Mouse (Mus musculus): ENCODE measurements around the gene Rasl12. TPM values are rescaled to one million over a fixed set of nuclear protein-coding genes. Genes with fewer than 3 reads are reported as not detected.

The Rasl12 gene
- polyA plus RNA-seq, 1 experiment: 6.6 TPM

GRCm38 (mm10) chr9:65408871-65409295 lies 10.6 kb downstream of the Rasl12 start:
- no peak overlapping the region; the same call in 1 of the 2 replicates for H3K27ac ChIP-seq (ENCODE audit: control insufficient read depth, insufficient read depth, low read depth, low read length)
- no peaks in the 10 kb centered on the region for H3K36me3 ChIP-seq (ENCODE audit: control insufficient read depth, insufficient read depth, low read length)
- H3K4me3 ChIP-seq (ENCODE audit: control insufficient read depth, low read depth, low read length): no peak overlapping the region
- no peaks in the 10 kb centered on the region for H3K27me3 ChIP-seq (ENCODE audit: control insufficient read depth, insufficient read depth, low read length)
- peaks cover 4% of the 10 kb centered on the region for H3K4me1 ChIP-seq (ENCODE audit: control insufficient read depth, insufficient read depth, low read length)
- TF ChIP-seq CTCF (IDR thresholded peaks at IDR 0.05; ENCODE audit: control insufficient read depth, insufficient read depth, insufficient replicate concordance, low read depth, low read length) (no peak), POLR2A (IDR thresholded peaks at IDR 0.05; ENCODE audit: control insufficient read depth, low read depth, low read length) (no peak)

GRCm38 (mm10) chr9:65410378-65410777 lies 12.1 kb downstream of the Rasl12 start:
- Histone ChIP-seq H3K27me3 (ENCODE audit: control insufficient read depth, insufficient read depth, low read length) (no peaks in the 10 kb centered on the region), H3K4me3 (ENCODE audit: control insufficient read depth, low read depth, low read length) (no peak overlapping the region), H3K4me1 (ENCODE audit: control insufficient read depth, insufficient read depth, low read length) (peaks cover 2% of the 10 kb centered on the region; the same call in 1 of the 2 replicates), H3K36me3 (ENCODE audit: control insufficient read depth, insufficient read depth, low read length) (no peaks in the 10 kb centered on the region), H3K27ac (ENCODE audit: control insufficient read depth, insufficient read depth, low read depth, low read length) (no peak overlapping the region)
- TF ChIP-seq CTCF (IDR thresholded peaks at IDR 0.05; ENCODE audit: control insufficient read depth, insufficient read depth, insufficient replicate concordance, low read depth, low read length) (no peak), POLR2A (IDR thresholded peaks at IDR 0.05; ENCODE audit: control insufficient read depth, low read depth, low read length) (no peak)

DNA sequence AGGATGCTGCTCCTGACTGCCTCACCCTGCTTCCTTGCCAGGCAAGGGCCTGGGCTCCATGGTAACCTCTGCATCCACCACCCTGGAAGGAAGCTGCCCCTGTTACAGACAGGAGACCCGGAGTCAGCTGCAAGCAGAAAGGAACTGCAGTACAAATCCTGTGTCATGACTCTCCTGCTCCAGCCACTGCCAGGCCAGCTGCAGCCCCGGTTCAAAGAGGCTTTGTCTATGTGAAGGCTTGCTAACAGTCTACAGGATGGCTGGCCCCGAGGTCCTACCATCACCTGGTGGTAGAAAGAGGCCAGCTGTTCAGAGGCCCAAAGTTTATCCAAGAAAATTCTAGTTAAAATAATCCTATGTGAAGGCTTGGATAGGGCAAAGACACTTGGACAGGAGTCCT lies 13.0 kb downstream of the Rasl12 start:
- no peaks in the 10 kb centered on the region for H3K36me3 ChIP-seq (ENCODE audit: control insufficient read depth, insufficient read depth, low read length)
- H3K27ac ChIP-seq (ENCODE audit: control insufficient read depth, insufficient read depth, low read depth, low read length): no peak overlapping the region
- no peak overlapping the region for H3K4me3 ChIP-seq (ENCODE audit: control insufficient read depth, low read depth, low read length)
- no peaks in the 10 kb centered on the region for H3K27me3 ChIP-seq (ENCODE audit: control insufficient read depth, insufficient read depth, low read length)
- peaks cover 2% of the 10 kb centered on the region; the same call in 1 of the 2 replicates for H3K4me1 ChIP-seq (ENCODE audit: control insufficient read depth, insufficient read depth, low read length)
- TF ChIP-seq CTCF (IDR thresholded peaks at IDR 0.05; ENCODE audit: control insufficient read depth, insufficient read depth, insufficient replicate concordance, low read depth, low read length) (no peak), POLR2A (IDR thresholded peaks at IDR 0.05; ENCODE audit: control insufficient read depth, low read depth, low read length) (no peak)

- Histone ChIP-seq H3K4me3 (ENCODE audit: control insufficient read depth, low read depth, low read length) (no peak overlapping the region), H3K27me3 (ENCODE audit: control insufficient read depth, insufficient read depth, low read length) (no peaks in the 10 kb centered on the region), H3K4me1 (ENCODE audit: control insufficient read depth, insufficient read depth, low read length) (no peaks in the 10 kb centered on the region), H3K27ac (ENCODE audit: control insufficient read depth, insufficient read depth, low read depth, low read length) (no peak overlapping the region), H3K36me3 (ENCODE audit: control insufficient read depth, insufficient read depth, low read length) (no peaks in the 10 kb centered on the region)
- TF ChIP-seq CTCF (IDR thresholded peaks at IDR 0.05; ENCODE audit: control insufficient read depth, insufficient read depth, insufficient replicate concordance, low read depth, low read length) (no peak), POLR2A (IDR thresholded peaks at IDR 0.05; ENCODE audit: control insufficient read depth, low read depth, low read length) (no peak)
These were observed 19.4 kb downstream of the Rasl12 start for GRCm38 (mm10) chr9:65417738-65418137.

- H3K36me3 ChIP-seq (ENCODE audit: control insufficient read depth, insufficient read depth, low read length): no peaks in the 10 kb centered on the region
- H3K27ac ChIP-seq (ENCODE audit: control insufficient read depth, insufficient read depth, low read depth, low read length): no peak overlapping the region
- no peaks in the 10 kb centered on the region for H3K27me3 ChIP-seq (ENCODE audit: control insufficient read depth, insufficient read depth, low read length)
- TF ChIP-seq CTCF (IDR thresholded peaks at IDR 0.05; ENCODE audit: control insufficient read depth, insufficient read depth, insufficient replicate concordance, low read depth, low read length): peak; percentile 23; the same call in 1 of the 2 replicates
- no peak for TF ChIP-seq POLR2A (IDR thresholded peaks at IDR 0.05; ENCODE audit: control insufficient read depth, low read depth, low read length)
- H3K4me3 ChIP-seq (ENCODE audit: control insufficient read depth, low read depth, low read length): no peak overlapping the region
- H3K4me1 ChIP-seq (ENCODE audit: control insufficient read depth, insufficient read depth, low read length): no peaks in the 10 kb centered on the region
These were observed 21.3 kb downstream of the Rasl12 start for GRCm38 (mm10) chr9:65419633-65420032.

DNA sequence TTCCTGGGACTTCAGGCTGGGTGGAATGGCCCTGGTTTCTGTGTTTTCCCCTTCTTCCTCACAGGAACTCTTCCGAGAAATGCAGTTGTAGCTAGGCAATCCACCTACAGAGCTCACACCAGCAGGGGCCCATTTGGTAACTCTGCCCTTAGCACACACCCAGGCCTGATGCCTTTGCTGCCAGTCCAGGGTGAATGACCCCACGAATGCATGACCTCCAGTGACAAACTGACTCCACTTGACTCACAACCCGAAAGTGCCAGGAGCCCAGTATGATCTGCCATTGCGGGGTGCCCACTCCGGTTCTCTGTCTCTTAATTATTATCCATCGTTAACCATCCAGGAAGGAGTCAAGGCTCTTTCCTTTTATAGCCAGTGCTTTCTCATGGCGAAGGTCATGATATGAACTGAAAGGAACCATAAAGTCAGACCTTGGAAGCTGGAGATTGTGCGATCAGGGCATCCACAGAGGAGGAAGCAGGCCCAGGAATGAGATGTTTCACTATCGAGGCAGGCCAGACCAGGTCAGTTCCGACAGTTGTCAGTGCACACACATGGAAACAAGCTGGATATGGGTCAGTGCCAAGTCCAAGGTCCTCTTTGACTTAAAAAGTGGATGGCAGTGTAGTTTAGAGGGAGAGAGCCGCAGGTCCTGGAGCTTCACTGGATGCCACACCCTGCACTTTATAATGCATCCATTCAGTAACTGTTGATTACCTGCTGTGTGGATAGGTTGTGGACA lies 24.6 kb downstream of the Rasl12 start, which contains the start of gene Slc51b:
Gene Slc51b, minus strand, starts transcription at position 196 of the 742 bp plus-strand sequence.
- no peaks in the 10 kb centered on the region for H3K4me1 ChIP-seq (ENCODE audit: control insufficient read depth, insufficient read depth, low read length)
- no peak within 1 kb of the TSS for H3K4me3 ChIP-seq (ENCODE audit: control insufficient read depth, low read depth, low read length)
- H3K27me3 ChIP-seq (ENCODE audit: control insufficient read depth, insufficient read depth, low read length): no peaks in the 10 kb centered on the region
- H3K27ac ChIP-seq (ENCODE audit: control insufficient read depth, insufficient read depth, low read depth, low read length): no peak within 1 kb of the TSS; the same call in 1 of the 2 replicates
- no peaks in the 10 kb centered on the region for H3K36me3 ChIP-seq (ENCODE audit: control insufficient read depth, insufficient read depth, low read length)
- TF ChIP-seq POLR2A (IDR thresholded peaks at IDR 0.05; ENCODE audit: control insufficient read depth, low read depth, low read length): no peak
- no peak for TF ChIP-seq CTCF (IDR thresholded peaks at IDR 0.05; ENCODE audit: control insufficient read depth, insufficient read depth, insufficient replicate concordance, low read depth, low read length)

DNA sequence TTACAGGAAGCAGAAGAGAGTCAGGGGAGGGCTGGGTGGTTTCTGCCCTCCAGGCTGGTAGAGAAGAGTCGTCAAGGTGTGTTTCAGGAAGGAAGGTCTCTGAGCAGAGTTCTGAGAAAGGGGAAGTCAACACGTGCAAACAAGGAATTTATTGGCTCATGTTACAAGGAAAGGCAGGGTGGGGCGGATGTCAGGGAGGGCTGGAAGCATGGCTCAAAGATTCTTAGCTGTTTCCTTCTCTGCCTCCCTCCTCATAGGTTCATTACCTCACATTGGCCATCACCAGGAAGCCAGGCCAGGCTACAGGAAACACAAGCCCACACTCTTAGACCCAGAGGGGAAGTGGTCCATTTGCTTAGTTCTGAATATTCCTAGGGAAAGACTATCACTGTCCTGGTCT lies 26.1 kb downstream of the Rasl12 start:
- H3K36me3 ChIP-seq (ENCODE audit: control insufficient read depth, insufficient read depth, low read length): no peaks in the 10 kb centered on the region
- H3K4me3 ChIP-seq (ENCODE audit: control insufficient read depth, low read depth, low read length): no peak overlapping the region
- H3K27ac ChIP-seq (ENCODE audit: control insufficient read depth, insufficient read depth, low read depth, low read length): no peak overlapping the region
- TF ChIP-seq POLR2A (IDR thresholded peaks at IDR 0.05; ENCODE audit: control insufficient read depth, low read depth, low read length) (no peak), CTCF (IDR thresholded peaks at IDR 0.05; ENCODE audit: control insufficient read depth, insufficient read depth, insufficient replicate concordance, low read depth, low read length) (no peak)
- H3K4me1 ChIP-seq (ENCODE audit: control insufficient read depth, insufficient read depth, low read length): no peaks in the 10 kb centered on the region
- H3K27me3 ChIP-seq (ENCODE audit: control insufficient read depth, insufficient read depth, low read length): no peaks in the 10 kb centered on the region

All from testis, adult 2 months (tissue).